In genomic region chr12:56789236-56789635, GRCm38 (mm10) we compare ENCODE assay signal across 17 mouse cellular contexts.
"Had no signal": no experiment of that assay in that cellular context is flagged by ENCODE, and none has a peak within 500 bp of the region (broad histone marks: within the 10 kb centered on the region; RNA-seq: fewer than 3 reads in every experiment).

No protein-coding gene starts in this region.

- ATAC-seq: lung, postnatal 0 days; midbrain, embryonic 13.5 days; midbrain, embryonic 15.5 days had no signal

- H3K27me3 ChIP-seq: lung, embryonic 15.5 days; megakaryocyte, embryonic 14.5 days; midbrain, embryonic 13.5 days; midbrain, embryonic 15.5 days; neural tube, embryonic 12.5 days; stomach, embryonic 15.5 days had no signal

- H3K9me3 ChIP-seq: lung, embryonic 15.5 days; midbrain, embryonic 13.5 days; midbrain, embryonic 15.5 days; neural tube, embryonic 12.5 days; stomach, embryonic 15.5 days had no signal

- H3K36me3 ChIP-seq: lung, embryonic 15.5 days; midbrain, embryonic 13.5 days; midbrain, embryonic 15.5 days; neural tube, embryonic 12.5 days; stomach, embryonic 15.5 days had no signal

- H3K27ac ChIP-seq: lung, embryonic 15.5 days; macrophage; midbrain, embryonic 13.5 days; midbrain, embryonic 15.5 days; neural tube, embryonic 12.5 days; stomach, embryonic 15.5 days; stomach, postnatal 0 days had no signal

- H3K9ac ChIP-seq: lung, embryonic 15.5 days; midbrain, embryonic 13.5 days; midbrain, embryonic 15.5 days; neural tube, embryonic 12.5 days; stomach, embryonic 15.5 days had no signal

- H3K4me3 ChIP-seq: lung, embryonic 15.5 days; megakaryocyte, embryonic 14.5 days; midbrain, embryonic 13.5 days; midbrain, embryonic 15.5 days; neural tube, embryonic 12.5 days; stomach, embryonic 15.5 days had no signal

- DNase-seq: lung, adult 2 months; lung, postnatal 14 days; lung, postnatal 36 days; right cerebral cortex, postnatal 14 days; thymus, adult 2 months; thymus, postnatal 25 days; thymus, postnatal 4 days had no signal

- H3K4me2 ChIP-seq: lung, embryonic 15.5 days; midbrain, embryonic 11.5 days; midbrain, embryonic 13.5 days; midbrain, embryonic 15.5 days; neural tube, embryonic 12.5 days; stomach, embryonic 15.5 days had no signal

- H3K4me1 ChIP-seq: lung, embryonic 15.5 days; megakaryocyte, embryonic 14.5 days; midbrain, embryonic 15.5 days; neural tube, embryonic 12.5 days; stomach, embryonic 15.5 days had no signal
